Mouse (Mus musculus) testis, postnatal 14 days (tissue): ENCODE data around the gene Ppp2r3d.
A peak's percentile ranks its signal among the peaks of the same experiment; 100 is the strongest.
"Not testable (repeated sequence)": the region's sequence is repeated elsewhere in the genome, so short reads cannot be mapped to it uniquely, and the experiment has no call there.

ENCODE experiments used
- DNase-seq: peaks from one replicate; pipeline ENCODE4 v3.0.0; 2021; ENCODE audit warnings: low spot score

The Ppp2r3d gene

GRCm38 (mm10) chr9:124476096-124476902 lies at the start of gene Ppp2r3d:
TSS of gene Ppp2r3d (minus strand) at chr9:124476898.
- DNase-seq: peak; percentile 70

GRCm38 (mm10) chr9:124493693-124494092 lies 17.0 kb upstream of the Ppp2r3d start, which contains the start of gene Gm21836:
TSS of gene Gm21836 (minus strand) at chr9:124493793.
- DNase-seq: not testable (repeated sequence)

GRCm38 (mm10) chr9:124480361-124480980 lies 3.8 kb upstream of the Ppp2r3d start:
- not testable (repeated sequence) for DNase-seq

GRCm38 (mm10) chr9:124478081-124478480 lies 1.4 kb upstream of the Ppp2r3d start:
- peak; percentile 33 for DNase-seq

- peak; percentile 38 for DNase-seq
Measured at GRCm38 (mm10) chr9:124475689-124476088, 1.0 kb downstream of the Ppp2r3d start.

- DNase-seq: no peak
Measured at GRCm38 (mm10) chr9:124456572-124456971, 20.1 kb downstream of the Ppp2r3d start.

- DNase-seq: peak; percentile 77
Measured at GRCm38 (mm10) chr9:124442533-124442855, 34.2 kb downstream of the Ppp2r3d start.

- peak; percentile 82 for DNase-seq
Measured at GRCm38 (mm10) chr9:124441681-124442532, 34.8 kb downstream of the Ppp2r3d start.

- DNase-seq: no peak
Measured at GRCm38 (mm10) chr9:124440724-124441045, 36.0 kb downstream of the Ppp2r3d start.

- DNase-seq: peak; percentile 91
Measured at GRCm38 (mm10) chr9:124439848-124440723, 36.6 kb downstream of the Ppp2r3d start.

- DNase-seq: peak; percentile 89
Measured at GRCm38 (mm10) chr9:124439403-124439847, 37.3 kb downstream of the Ppp2r3d start.

GRCm38 (mm10) chr9:124438686-124439346 lies 37.9 kb downstream of the Ppp2r3d start:
- DNase-seq: peak; percentile 68

GRCm38 (mm10) chr9:124425411-124425885 lies 51.2 kb downstream of the Ppp2r3d start:
- peak; percentile 93 for DNase-seq

- peak; percentile 99 for DNase-seq
Measured at GRCm38 (mm10) chr9:124424542-124425410, 51.9 kb downstream of the Ppp2r3d start.

GRCm38 (mm10) chr9:124424292-124424541 lies 52.5 kb downstream of the Ppp2r3d start:
- DNase-seq: no peak

- peak; percentile 99 for DNase-seq
Measured at GRCm38 (mm10) chr9:124423552-124424291, 53.0 kb downstream of the Ppp2r3d start.

GRCm38 (mm10) chr9:124422900-124423551 lies 53.7 kb downstream of the Ppp2r3d start:
- peak; percentile 99 for DNase-seq

- DNase-seq: peak; percentile 90
Measured at GRCm38 (mm10) chr9:124422427-124422826, 54.3 kb downstream of the Ppp2r3d start.

GRCm38 (mm10) chr9:124412921-124413320 lies 63.8 kb downstream of the Ppp2r3d start:
- DNase-seq: no peak
